Mouse (Mus musculus): Measurements from ENCODE around the gene Abhd18.
"Not testable (repeated sequence)": the region's sequence is repeated elsewhere in the genome, so short reads cannot be mapped to it uniquely, and the experiment has no call there.

The Abhd18 gene

DNA sequence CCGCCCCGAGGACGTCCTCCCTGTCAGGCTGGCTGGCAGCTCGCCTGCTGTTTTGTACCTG, at the start of gene Abhd18:
TSS of gene Abhd18 (plus strand) at position 14 of the 61 bp plus-strand sequence.
- not testable (repeated sequence) for ATAC-seq (ENCODE audit: insufficient number of reproducible peaks, low FRiP score, low TSS enrichment)

DNA sequence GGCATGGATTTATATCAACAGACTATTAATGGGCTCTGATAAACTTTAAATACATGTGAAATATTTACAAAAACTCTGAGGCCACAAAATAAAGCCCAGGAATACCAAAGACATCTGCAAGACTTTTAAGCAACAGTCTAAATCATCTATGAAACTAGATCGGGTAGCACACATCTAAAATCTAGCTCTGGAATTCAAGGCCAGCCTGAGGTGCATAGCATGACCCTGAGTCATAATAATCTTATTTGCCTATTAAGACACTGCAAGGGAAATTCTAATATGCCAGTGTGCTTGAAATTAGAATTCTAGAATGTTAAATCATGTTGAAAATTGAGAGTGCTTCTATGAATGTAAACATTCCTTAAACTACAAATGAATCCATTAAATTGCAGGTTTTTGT, 48.7 kb upstream of the Abhd18 start:
- no peak for ATAC-seq (ENCODE audit: insufficient number of reproducible peaks, low FRiP score, low TSS enrichment)

DNA sequence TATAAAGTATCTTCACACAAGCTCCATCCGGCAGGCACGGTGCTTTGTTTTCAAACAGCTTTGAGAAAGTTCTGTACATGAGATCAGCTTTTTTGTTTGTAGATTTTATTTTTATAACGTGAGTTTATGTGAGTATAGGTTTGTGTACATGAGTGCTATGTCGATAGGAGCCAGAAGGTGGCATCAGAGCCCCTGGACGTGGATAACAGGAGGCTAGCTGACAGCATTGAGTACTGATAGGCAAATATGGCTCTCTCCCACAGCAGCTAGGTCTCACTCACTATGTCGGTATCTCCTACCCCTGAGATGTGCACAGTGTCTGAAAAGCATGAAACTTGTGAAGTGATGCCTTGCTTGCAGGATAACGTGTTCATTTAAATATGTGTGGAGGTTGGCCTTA, 48.3 kb upstream of the Abhd18 start:
- ATAC-seq (ENCODE audit: insufficient number of reproducible peaks, low FRiP score, low TSS enrichment) = no peak

DNA sequence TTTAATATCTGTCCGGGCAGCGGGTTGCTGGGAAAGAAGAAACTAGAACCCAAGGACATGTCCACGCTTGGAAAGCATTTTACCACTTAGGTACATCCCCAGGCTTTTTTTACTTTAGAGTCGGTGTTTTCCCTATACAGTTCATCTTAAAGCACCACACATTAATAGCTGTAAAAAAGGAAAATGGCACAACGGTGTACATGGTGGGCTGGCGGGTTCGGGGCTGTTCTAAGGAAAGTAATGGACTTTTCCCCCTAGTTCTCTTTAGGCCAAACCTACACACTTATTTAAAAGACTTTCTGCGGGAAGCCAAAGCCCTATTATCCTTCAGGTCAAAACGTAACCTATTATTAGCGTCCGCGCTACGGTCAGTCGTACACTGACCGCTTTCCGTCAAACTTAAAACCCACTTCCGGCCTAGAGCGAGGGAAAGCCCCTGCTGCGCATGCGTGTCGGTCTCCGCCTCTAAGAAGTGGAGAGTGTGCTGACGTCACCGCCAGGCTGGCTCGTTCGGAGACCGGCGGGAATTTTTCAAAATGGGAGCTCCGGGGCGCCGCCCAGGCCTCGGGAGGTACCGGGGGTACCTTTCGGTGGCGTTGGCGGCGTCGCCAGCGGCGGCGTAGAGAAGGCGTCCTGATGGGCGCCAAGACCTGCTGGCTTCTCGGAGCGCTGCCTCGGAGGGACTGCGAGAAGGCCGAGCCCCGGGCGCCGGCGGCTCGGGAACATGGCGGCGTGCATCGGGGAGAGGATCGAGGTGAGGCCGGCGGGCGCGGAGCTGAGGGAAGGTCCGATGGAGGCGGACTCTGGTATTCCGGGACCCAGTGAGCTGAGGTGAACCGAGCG, 47.0 kb upstream of the Abhd18 start, which contains the start of gene Plk4:
TSS of gene Plk4 (plus strand) at position 490 of the 843 bp plus-strand sequence.
- ATAC-seq (ENCODE audit: insufficient number of reproducible peaks, low FRiP score, low TSS enrichment) = peak; percentile 91

DNA sequence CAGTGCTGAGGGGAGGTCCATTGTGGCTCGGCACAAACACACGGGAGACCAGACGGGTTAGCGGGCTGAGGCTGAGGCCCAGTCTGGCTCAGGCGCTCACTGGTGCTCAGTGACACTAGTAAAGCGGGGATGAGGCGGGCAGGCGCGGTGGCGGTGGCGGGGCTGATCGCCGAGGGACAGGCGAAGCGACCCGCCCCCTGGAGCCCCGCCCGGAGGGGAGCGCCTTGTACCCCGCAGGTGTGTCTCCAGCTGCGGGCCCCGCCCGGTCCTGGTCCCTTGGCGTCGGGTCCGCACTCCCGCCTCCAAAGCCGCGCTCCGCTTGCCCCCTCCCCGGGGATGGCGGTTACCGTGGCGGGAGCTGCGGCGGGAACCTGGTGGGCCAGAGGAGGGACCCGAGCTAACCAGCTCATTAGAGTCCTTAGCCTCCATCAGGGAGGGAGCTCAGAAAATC, 46.4 kb upstream of the Abhd18 start:
- ATAC-seq (ENCODE audit: insufficient number of reproducible peaks, low FRiP score, low TSS enrichment) = no peak; the same call in 1 of the 2 replicates

DNA sequence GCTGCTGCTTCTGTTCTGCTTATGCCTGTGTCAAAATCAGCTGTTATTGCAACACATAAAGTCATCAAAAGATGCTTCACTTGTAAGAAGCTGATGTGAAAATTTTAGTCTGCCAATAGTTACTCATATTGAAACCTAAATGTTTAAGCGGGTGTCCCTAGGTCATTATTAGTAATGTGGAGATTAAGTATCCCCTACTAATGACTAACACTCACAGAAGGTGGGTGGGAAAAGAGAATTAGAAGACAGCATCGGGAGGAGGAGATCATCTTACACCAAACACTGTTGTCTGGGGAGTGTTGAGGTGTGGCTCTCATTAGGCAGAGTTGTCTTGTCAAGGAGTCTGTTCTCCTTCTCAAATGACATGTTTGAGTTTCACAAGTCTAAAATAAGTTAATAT, 39.9 kb upstream of the Abhd18 start:
- ATAC-seq (ENCODE audit: insufficient number of reproducible peaks, low FRiP score, low TSS enrichment) = no peak

DNA sequence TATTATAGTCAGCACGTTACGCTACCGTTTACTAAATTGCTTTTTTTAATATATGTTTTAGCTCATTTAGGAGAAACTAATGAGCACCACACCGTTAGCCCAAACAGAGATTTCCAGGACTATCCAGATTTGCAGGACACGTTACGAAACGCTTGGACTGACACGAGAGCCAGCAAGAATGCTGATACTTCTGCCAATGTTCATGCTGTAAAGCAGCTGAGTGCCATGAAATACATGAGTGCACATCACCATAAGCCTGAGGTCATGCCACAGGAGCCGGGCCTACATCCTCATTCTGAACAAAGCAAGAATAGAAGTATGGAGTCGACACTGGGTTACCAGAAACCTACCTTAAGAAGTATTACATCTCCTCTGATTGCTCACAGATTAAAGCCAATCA, 38.1 kb upstream of the Abhd18 start:
- ATAC-seq (ENCODE audit: insufficient number of reproducible peaks, low FRiP score, low TSS enrichment) = no peak

DNA sequence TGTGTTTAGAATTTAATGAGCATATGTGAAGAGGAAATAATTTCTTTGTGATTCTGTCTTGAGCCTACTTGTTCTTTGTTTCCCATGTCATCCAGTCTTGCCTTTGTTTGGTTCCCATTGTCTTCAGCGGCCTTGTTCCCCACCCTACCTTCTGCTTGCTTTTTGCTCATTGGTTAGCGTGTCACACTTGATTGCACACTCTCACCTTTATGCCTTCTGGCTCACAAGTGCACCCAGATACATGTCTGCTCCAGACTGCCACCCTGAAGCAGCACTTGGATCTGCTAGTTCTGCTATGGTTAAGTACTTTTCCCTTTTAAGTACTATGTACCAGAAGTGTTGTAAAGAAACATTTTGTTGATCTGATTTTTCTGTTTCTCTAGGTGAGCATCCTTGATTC, 36.9 kb upstream of the Abhd18 start:
- ATAC-seq (ENCODE audit: insufficient number of reproducible peaks, low FRiP score, low TSS enrichment) = no peak

DNA sequence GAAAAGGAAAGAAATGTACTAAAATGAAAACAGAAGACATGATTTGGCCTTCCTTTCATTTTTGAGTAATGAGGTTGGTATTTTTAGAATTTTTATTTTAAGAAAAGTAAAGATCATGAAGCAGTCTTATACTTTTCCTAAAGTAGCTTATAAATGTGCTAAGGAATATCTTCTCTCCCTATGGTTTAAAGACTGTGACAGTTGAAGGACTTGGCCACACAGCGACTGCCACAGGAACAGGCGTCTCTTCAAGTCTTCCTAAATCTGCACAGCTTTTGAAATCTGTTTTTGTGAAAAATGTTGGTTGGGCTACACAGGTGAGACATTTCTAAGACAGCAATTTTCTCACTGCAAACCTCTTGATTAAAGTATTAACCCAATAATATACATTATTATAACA, 33.5 kb upstream of the Abhd18 start:
- no peak for ATAC-seq (ENCODE audit: insufficient number of reproducible peaks, low FRiP score, low TSS enrichment)

DNA sequence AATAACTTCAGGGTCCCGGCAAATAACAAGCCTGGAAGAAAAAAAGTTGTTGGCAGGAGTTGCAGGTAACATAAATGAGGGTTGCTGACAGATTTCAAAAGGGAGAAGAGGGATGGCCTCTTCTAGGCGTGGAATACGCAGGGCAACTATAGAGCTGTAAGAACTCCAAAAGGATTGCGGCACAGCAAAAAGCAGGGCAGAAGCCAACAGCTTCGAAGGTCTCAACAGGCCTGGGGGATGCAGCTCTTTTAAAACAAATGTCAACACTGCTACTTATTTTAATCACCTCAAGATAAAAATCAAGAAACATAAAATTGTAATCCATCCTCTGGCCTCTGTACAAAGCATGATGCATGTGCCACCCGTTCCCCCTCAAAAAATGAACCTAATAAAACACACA, 1.2 kb upstream of the Abhd18 start:
- not testable (repeated sequence) for ATAC-seq (ENCODE audit: insufficient number of reproducible peaks, low FRiP score, low TSS enrichment)

DNA sequence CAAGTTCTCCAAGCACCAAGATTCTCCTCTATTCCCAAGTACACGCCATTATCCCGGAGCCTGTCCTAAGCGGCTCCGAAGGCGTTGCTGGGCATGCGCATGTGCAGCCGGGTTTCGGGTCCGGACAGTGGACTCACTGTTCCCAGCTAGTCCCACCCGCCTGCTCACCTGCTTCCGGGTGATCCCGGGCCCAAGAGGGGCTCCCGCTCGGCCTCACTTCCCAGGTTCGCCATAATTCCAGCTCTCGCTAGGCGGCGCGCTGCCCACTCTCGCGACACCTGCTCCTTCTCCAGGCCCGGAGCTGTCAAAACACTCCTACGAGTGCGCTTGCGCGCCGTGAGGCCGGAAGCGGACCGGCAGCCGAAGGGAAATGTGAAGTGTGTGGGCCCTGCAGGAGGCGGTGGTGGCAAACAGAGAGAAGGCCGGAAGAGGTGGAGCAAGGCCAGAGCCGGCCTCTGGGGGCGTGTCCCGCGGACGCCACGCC, 255 bp upstream of the Abhd18 start, which contains the start of gene Mfsd8:
TSS of gene Mfsd8 (minus strand) at position 414 of the 484 bp plus-strand sequence.
- peak; percentile 97 for ATAC-seq (ENCODE audit: insufficient number of reproducible peaks, low FRiP score, low TSS enrichment)

DNA sequence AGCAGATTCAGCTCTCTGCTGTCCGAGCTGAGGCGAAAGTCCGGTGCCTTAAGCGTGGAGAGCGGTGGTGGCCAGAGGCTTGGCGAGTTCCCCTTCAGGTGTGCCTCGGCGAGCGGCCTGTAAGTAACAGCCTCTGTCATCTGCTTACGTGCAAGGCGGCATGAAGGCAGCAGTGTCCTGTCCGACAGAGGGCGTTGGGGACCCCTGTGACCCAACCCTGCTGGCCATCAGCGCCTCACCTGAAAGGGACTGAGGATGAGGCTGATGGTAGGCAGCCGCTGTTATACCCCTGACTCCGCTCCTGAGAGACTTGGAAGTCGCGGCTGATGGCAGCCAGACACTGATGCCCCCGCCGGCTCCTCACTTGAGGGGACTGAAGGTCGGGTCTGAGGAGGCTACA, 248 bp downstream of the Abhd18 start:
- ATAC-seq (ENCODE audit: insufficient number of reproducible peaks, low FRiP score, low TSS enrichment) = peak; percentile 77

DNA sequence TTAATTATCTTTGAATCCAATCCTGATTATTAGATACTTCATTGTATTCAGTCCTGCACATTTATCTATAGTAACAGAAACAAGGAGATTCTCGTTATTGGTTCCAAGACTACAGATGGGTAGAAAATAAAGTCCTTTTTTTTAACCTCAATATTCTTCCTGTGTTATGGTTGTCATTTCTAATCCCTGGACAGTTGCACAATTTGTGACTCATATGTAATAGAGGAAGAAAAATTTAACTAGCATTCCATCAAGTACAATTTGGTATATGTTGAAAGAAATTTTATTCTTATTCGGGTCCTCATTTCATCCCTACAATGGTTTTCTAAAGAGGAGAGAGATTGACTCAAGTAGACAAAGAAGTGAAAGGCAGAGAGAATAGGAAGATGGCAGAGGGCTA, 1.2 kb downstream of the Abhd18 start:
- ATAC-seq (ENCODE audit: insufficient number of reproducible peaks, low FRiP score, low TSS enrichment) = not testable (repeated sequence)

DNA sequence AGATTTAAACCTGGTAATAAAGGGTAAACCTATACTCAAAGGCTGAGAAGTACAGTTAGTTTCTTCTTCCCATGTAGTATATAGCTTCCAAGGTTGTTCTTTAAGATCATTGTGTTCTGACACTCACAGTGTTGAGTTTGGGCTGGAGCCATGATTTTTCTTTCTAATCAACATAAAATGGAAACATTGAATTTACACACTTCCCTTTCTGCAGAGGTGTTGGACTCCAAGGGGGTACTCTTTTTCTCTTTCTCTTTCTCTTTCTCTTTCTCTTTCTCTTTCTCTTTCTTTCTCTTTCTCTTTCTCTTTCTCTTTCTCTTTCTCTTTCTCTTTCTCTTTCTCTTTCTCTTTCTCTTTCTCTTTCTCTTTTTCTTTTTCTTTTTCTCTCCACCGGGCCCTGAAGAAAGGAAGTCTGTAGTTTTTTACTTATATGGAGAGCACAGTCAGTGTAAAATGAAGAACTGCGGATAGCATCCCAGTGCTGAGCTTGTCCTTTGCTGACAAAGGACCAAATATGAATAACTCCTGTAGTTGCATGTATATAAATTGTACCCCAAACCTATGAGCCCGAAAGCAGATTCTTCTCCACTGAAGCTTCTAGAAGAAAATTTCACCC, 6.5 kb downstream of the Abhd18 start:
- not testable (repeated sequence) for ATAC-seq (ENCODE audit: insufficient number of reproducible peaks, low FRiP score, low TSS enrichment)

DNA sequence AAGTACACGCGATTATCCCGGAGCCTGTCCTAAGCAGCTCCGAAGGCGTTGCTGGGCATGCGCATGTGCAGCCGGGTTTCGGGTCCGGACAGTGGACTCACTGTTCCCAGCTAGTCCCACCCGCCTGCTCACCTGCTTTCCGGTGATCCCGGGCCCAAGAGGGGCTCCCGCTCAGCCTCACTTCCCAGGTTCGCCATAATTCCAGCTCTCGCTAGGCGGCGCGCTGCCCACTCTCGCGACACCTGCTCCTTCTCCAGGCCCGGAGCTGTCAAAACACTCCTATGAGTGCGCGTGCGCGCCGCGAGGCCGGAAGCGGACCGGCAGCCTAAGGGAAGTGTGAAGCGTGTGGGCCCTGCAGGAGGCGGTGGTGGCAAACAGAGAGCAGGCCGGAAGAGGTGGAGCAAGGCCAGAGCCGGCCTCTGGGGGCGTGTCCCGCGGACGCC, 47.1 kb downstream of the Abhd18 start:
- peak; percentile 97 for ATAC-seq (ENCODE audit: insufficient number of reproducible peaks, low FRiP score, low TSS enrichment)

DNA sequence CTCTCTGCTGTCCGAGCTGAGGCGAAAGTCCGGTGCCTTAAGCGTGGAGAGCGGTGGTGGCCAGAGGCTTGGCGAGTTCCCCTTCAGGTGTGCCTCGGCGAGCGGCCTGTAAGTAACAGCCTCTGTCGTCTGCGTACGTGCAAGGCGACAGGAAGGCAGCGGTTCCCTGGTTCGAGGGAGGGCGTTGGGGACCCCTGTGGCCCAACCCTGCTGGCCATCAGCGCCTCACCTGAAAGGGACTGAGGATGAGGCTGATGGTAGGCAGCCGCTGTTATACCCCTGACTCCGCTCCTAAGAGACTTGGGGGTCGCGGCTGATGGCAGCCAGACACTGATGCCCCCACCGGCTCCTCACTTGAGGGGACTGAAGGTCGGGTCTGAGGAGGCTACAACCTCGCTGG, 47.6 kb downstream of the Abhd18 start:
- peak; percentile 86; the same call in 1 of the 2 replicates for ATAC-seq (ENCODE audit: insufficient number of reproducible peaks, low FRiP score, low TSS enrichment)

DNA sequence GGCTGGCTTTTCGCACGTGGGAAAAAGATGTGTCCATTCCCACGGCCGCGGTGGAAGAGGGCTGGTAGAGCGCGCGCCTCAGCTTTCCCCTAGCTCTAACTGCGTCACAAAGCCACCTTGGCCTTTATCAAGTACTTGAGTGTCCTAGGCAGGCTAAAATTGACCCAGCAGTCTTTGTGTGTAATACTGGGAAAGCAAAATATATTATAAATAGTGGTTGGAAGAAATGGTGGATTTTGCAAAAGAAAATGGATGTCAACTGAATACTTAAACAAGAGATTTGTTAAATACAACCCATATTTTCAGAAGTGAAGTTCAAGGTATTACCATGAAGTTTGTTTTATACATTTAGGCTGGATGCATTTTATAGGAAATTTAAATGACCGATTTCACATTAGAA, 55.7 kb downstream of the Abhd18 start, which contains the start of gene 1700034I23Rik:
TSS of gene 1700034I23Rik (minus strand) at position 101 of the 400 bp plus-strand sequence.
- not testable (repeated sequence) for ATAC-seq (ENCODE audit: insufficient number of reproducible peaks, low FRiP score, low TSS enrichment)

DNA sequence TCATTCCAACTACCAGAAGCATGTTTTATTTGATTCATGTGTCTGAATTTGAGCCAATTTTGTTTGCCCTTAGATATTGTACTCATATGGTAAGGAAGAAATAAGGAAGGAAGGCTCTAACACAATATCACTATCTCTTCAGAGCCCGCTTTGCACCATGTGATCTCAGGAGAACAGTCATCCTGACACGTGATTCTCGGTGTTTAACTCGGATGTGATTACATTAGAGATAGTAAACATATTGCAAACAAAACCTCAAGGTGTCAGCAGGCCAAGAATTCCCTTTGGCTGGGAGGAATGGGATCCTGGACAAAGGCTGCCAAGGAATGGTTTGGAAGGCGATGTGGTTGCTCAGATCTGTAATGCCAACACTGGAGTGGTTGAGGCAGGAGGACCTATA, 91.4 kb downstream of the Abhd18 start:
- ATAC-seq (ENCODE audit: insufficient number of reproducible peaks, low FRiP score, low TSS enrichment) = no peak

DNA sequence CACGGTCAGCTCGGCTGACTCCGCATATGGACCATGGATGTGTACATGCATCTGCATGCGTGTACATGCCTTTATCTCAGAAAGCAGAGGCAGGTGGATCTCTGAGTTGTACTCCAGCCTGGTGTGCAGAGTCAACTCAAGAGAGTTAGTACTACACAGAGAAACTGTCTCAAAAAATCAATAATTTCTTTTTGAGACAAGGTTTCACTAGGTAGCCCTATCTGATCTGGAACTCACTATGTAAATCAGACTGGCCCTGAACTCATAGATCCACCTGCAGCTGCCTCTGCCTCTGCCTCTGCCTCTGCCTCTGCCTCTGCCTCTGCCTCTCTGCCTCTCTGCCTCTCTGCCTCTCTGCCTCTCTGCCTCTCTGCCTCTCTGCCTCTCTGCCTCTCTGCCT, 91.8 kb downstream of the Abhd18 start:
- ATAC-seq (ENCODE audit: insufficient number of reproducible peaks, low FRiP score, low TSS enrichment) = no peak

DNA sequence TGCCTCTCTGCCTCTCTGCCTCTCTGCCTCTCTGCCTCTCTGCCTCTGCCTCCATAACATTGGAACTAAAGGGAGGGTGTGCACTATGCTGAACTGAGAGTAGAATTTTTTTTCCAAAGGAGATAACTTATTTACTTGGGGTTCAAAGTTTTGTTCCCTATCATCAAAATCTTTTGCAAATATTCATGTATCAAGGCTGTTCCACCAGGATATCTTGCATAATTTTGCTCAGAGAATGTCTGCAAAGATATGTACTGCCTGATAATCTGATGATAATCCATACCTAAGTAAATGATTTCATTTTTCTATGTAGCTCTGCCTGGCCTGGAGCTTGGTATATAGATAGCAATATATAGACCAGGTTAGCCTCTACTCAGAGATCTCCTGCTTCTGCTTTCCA, 92.2 kb downstream of the Abhd18 start:
- ATAC-seq (ENCODE audit: insufficient number of reproducible peaks, low FRiP score, low TSS enrichment) = no peak

DNA sequence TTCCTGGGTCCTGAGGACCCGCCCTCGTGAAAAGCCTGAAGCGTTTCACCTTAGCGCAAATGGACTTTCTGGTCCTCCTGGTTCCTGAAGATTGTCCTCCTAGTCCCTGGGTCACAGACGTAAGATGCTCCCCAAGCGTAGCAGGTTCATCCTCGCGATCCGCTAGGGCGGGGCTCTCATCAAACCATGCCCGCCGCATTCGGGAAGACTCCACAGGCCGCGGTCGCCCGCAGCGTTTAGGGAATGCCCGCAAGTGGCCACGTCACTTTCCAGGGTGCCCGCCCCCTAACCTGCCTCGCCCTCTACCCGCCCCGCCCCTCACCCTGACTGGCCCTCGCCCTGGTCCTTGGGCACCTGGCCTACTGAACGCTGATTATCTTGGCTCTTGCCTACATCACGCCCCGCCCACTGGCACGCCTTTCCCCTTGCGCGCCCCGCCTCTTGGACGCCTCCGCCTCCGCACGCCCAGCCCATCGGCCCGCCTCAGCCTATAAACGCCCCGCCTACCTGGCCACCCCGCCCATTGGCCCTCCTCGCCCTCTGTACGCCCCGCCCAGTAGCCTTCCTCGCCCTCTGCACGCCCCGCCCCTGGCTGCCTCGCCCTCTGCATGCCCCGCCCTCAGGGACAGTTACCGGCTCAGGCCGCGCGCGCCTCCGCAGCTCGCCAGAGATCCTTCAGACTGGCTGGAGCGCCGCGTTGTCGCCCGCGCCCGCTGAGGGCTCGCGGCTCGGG, 102.6 kb downstream of the Abhd18 start, which contains the start of gene Larp1b:
TSS of gene Larp1b (plus strand) at position 659 of the 733 bp plus-strand sequence.
- peak; percentile 80 for ATAC-seq (ENCODE audit: insufficient number of reproducible peaks, low FRiP score, low TSS enrichment)
